Mouse (Mus musculus) kidney, adult 2 months (tissue): Measurements from ENCODE around the gene Neurl4. TPM values are rescaled to one million over a fixed set of nuclear protein-coding genes. Genes with fewer than 3 reads are reported as not detected.
"Not testable (repeated sequence)": the region's sequence is repeated elsewhere in the genome, so short reads cannot be mapped to it uniquely, and the experiment has no call there.

Experiments used
- DNase-seq: peaks from one replicate; pipeline ENCODE4 v3.0.0; 2021
- H3K27ac ChIP-seq: fragments of 200-500 bp; 2 replicates; pipeline ENCODE4 v1.5.1; 2012; ENCODE audit warnings: low read depth, low read length, control low read depth, inconsistent platforms; ENCODE audit not compliant: insufficient read depth
- H3K27me3 ChIP-seq: fragments of 200-500 bp; replicated peaks from 2 replicates; pipeline ENCODE4 v1.6.1; 2012; ENCODE audit warnings: mild to moderate bottlenecking, moderate library complexity, low read length, inconsistent platforms; ENCODE audit not compliant: control insufficient read depth, insufficient read depth
- H3K36me3 ChIP-seq: fragments of 200-500 bp; 2 replicates; pipeline ENCODE4 v1.6.1; 2012; ENCODE audit warnings: mild to moderate bottlenecking, moderate library complexity, low read length, inconsistent platforms; ENCODE audit not compliant: control insufficient read depth, insufficient read depth
- H3K4me1 ChIP-seq: fragments of 200-500 bp; 2 replicates; pipeline ENCODE4 v1.6.1; 2011; ENCODE audit warnings: low read length; ENCODE audit not compliant: control insufficient read depth, insufficient read depth
- H3K4me3 ChIP-seq: fragments of 200-500 bp; 2 replicates; pipeline ENCODE4 v1.5.1; 2011; ENCODE audit warnings: mild to moderate bottlenecking, low read depth, low read length, control low read depth; ENCODE audit not compliant: insufficient read depth
- CTCF ChIP-seq: fragments of 200-500 bp; conservative IDR thresholded peaks from 2 replicates; pipeline ENCODE4 v1.5.1; 2011; ENCODE audit warnings: low read depth, mild to moderate bottlenecking, control low read depth, low read length, moderate library complexity, mixed read lengths; ENCODE audit not compliant: insufficient read depth, insufficient read length
- POLR2A ChIP-seq: fragments of 200-500 bp; IDR thresholded peaks from one replicate; pipeline ENCODE4 v1.6.1; 2011; ENCODE audit warnings: low read depth, low read length, control low read depth
- WGBS: fragments of 180-500 bp; shearing (Covaris S2); methylation state at CpG from one replicate; pipeline ENCODE4 v1.1.7; 2018; 5-methylcytosine and 5-hydroxymethylcytosine counted together
- polyA plus RNA-seq: library from polyadenylated mRNA; depleted of rRNA; stranded (reverse); fragments of >200 nt; gene quantifications from 2 replicates; pipeline ENCODE4 v1.2.3, GENCODE M21; 2012

Neurl4 gene
- polyA plus RNA-seq, 1 experiment, result 72.0 TPM

- DNase-seq, result peak; percentile 96
- Histone ChIP-seq H3K4me3 (peak within 1 kb of the TSS; percentile 98), H3K4me1 (peaks cover 17% of the 10 kb centered on the region), H3K36me3 (peaks cover 9% of the 10 kb centered on the region; the same call in 1 of the 2 replicates), H3K27ac (peak within 1 kb of the TSS; percentile 65), H3K27me3 (no peaks in the 10 kb centered on the region)
- TF ChIP-seq POLR2A (peak; percentile 53), CTCF (no peak)
- WGBS, result 2% methylated on average over 61 of the region's 61 CpGs
Observed at GRCm38 (mm10) chr11:69913554-69914371, 12.9 kb downstream of the Neurl4 start, which contains the start of gene Gps2. TSS of gene Gps2 (plus strand) at chr11:69913888.

- Histone ChIP-seq H3K27me3 (no peaks in the 10 kb centered on the region), H3K4me1 (peaks cover 17% of the 10 kb centered on the region), H3K36me3 (peaks cover 9% of the 10 kb centered on the region; the same call in 1 of the 2 replicates), H3K27ac (peak overlapping the region; percentile 65), H3K4me3 (peak overlapping the region; percentile 98)
- 1% methylated on average over 17 of the region's 17 CpGs for WGBS
- TF ChIP-seq CTCF (no peak), POLR2A (no peak)
- DNase-seq, result no peak
Observed at GRCm38 (mm10) chr11:69914372-69914764, 13.5 kb downstream of the Neurl4 start.

- Histone ChIP-seq H3K27ac (no peak overlapping the region), H3K36me3 (peaks cover 9% of the 10 kb centered on the region; the same call in 1 of the 2 replicates)
- WGBS, result 36% methylated on average over 9 of the region's 9 CpGs
Observed at GRCm38 (mm10) chr11:69914917-69915430, 14.1 kb downstream of the Neurl4 start.

GRCm38 (mm10) chr11:69915667-69916627, 15.1 kb downstream of the Neurl4 start:
- DNase-seq, result no peak
- peaks cover 17% of the 10 kb centered on the region for H3K4me1 ChIP-seq
- no peaks in the 10 kb centered on the region for H3K27me3 ChIP-seq
- TF ChIP-seq CTCF (no peak), POLR2A (no peak)
- H3K4me3 ChIP-seq, result no peak overlapping the region
- peaks cover 9% of the 10 kb centered on the region; the same call in 1 of the 2 replicates for H3K36me3 ChIP-seq
- WGBS, result 57% methylated on average over 5 of the region's 5 CpGs
- H3K27ac ChIP-seq, result no peak overlapping the region

More at GRCm38 (mm10) chr11:69914917-69915430, 14.1 kb downstream of the Neurl4 start:
- Histone ChIP-seq H3K4me3 (peak overlapping the region; percentile 98), H3K4me1 (peaks cover 17% of the 10 kb centered on the region), H3K27me3 (no peaks in the 10 kb centered on the region)
- TF ChIP-seq CTCF (no peak), POLR2A (no peak)
- DNase-seq, result no peak

GRCm38 (mm10) chr11:69916652-69917378, 15.9 kb downstream of the Neurl4 start:
- H3K27me3 ChIP-seq, H3K27ac ChIP-seq, H3K36me3 ChIP-seq, DNase-seq, H3K4me3 ChIP-seq: not testable (repeated sequence)
- peaks cover 17% of the 10 kb centered on the region for H3K4me1 ChIP-seq
- 50% methylated on average over 7 of the region's 7 CpGs for WGBS

GRCm38 (mm10) chr11:69917379-69917948, 16.6 kb downstream of the Neurl4 start:
- H3K36me3 ChIP-seq, result peaks cover 9% of the 10 kb centered on the region; the same call in 1 of the 2 replicates
- H3K4me1 ChIP-seq, result peaks cover 18% of the 10 kb centered on the region
- 82% methylated on average over 8 of the region's 8 CpGs for WGBS
- H3K4me3 ChIP-seq, result no peak overlapping the region
- no peak overlapping the region for H3K27ac ChIP-seq
- DNase-seq, result no peak
- H3K27me3 ChIP-seq, result no peaks in the 10 kb centered on the region
- TF ChIP-seq POLR2A, result no peak
- TF ChIP-seq CTCF, result no peak
